Comparison of ENCODE assay signal across 1 mouse cellular context in the genomic region with DNA sequence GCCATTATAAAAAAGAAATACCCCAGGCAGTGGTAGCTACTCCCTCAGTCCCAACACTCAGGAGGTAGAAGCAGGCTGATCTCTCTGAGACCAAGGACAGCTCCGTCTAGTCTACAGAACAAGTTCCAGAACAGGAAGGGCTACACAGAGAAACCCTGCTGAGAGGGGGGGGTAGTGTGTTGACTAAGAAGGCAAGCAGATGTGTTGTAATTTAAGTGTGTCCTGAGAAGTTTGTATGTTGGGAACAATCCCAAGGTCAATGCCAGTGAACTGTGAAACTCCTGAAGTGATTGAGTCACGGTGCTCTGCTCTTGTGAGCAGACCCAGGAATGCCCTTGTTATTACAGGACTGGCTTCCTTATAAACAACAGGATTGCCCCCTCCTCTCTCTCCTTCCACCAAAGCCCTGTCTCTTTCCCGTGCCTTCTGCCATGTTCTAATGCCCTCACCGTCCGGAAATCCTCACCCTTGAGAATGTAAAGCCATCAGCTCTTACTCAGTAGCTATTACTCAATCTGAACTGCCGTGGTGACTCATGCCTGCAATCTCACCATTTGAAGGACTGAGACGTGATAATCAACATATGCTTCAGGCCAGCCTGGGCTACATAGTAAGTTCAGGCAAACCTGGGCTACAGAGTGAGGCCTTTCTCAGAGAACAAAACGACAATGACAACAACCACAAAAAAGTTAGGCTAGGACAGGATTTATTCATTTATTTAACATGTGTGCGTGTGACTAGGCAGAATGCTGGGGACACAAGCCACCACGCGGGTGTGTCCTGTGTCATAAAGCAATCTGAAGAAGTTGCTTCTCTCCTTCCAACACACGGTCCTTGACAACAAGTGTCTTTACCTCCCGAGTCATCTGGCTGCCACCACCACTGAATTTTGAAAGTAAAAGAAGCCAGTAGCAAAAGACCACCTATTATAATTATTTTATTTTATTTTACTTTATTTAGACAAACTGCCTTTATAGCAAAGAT.
TF ChIP-seq lines count a peak whose summit lies in the region.

No protein-coding gene starts in this region.

TF ChIP-seq in C2C12, 6 proteins besides CTCF, POLR2A, EP300 and RAD21:
- no peak for TF ChIP-seq MYOG (IDR thresholded peaks at IDR 0.05; ENCODE audit: control insufficient read depth, extremely low read depth, insufficient read length)
- no peak for TF ChIP-seq USF1 (IDR thresholded peaks at IDR 0.05; ENCODE audit: low read depth)
- TF ChIP-seq CEBPB (IDR thresholded peaks at IDR 0.05; ENCODE audit: low read depth): peak; percentile 92
- no peak for TF ChIP-seq MAX (IDR thresholded peaks at IDR 0.05)
- TF ChIP-seq FOSL1 (IDR thresholded peaks at IDR 0.05; ENCODE audit: insufficient read depth, low read length, poor library complexity, severe bottlenecking): peak; percentile 30
